In genomic region chr6:91514737-91515362, GRCm38 (mm10) we compare ENCODE assay signal across 7 mouse cellular contexts. TPM values are rescaled to one million over a fixed set of nuclear protein-coding genes. Genes with fewer than 3 reads are reported as not detected.
A peak's percentile ranks its signal among the peaks of the same experiment; 100 is the strongest.
DNase-seq lines count a peak whose midpoint lies in the region; ATAC-seq and TF ChIP-seq lines count a peak whose summit lies in the region.

No protein-coding gene starts in this region.

- DNase-seq in spleen, adult 2 months (ENCODE audit: low read depth in 1 of 2, low spot score in 2 of 2): peak in 1 of 2 experiments; percentile 5
- no peak for DNase-seq in spleen, postnatal 10 days (ENCODE audit: low spot score in 2 of 2)
- no peak for DNase-seq in embryonic facial prominence, embryonic 14.5 days (ENCODE audit: low spot score)
- DNase-seq in left cerebral cortex, postnatal 10 days (ENCODE audit: extremely low spot score in 1 of 2, low spot score in 2 of 2): no peak
- DNase-seq in layer of hippocampus, adult 18-20 months (ENCODE audit: low spot score in 2 of 2): no peak

- H3K36me3 ChIP-seq in spleen, adult 2 months (ENCODE audit: control insufficient read depth, insufficient read depth, low read length): peaks cover 13% of the 10 kb centered on the region
- peaks cover 36% of the 10 kb centered on the region for H3K36me3 ChIP-seq in embryonic facial prominence, embryonic 14.5 days (ENCODE audit: control insufficient read depth, insufficient read depth, low read length)
- peaks cover 36% of the 10 kb centered on the region for H3K36me3 ChIP-seq in limb, embryonic 12.5 days

- no peak for TF ChIP-seq POLR2A in spleen, adult 2 months (IDR thresholded peaks at IDR 0.05; ENCODE audit: low read depth, low read length)
- TF ChIP-seq POLR2A in olfactory bulb, adult 2 months (IDR thresholded peaks at IDR 0.05; ENCODE audit: insufficient read depth, low read depth, low read length): no peak

- peaks cover 7% of the 10 kb centered on the region; the same call in 1 of the 2 replicates for H3K4me1 ChIP-seq in spleen, adult 2 months (ENCODE audit: control insufficient read depth, insufficient read depth, insufficient read length)
- H3K4me1 ChIP-seq in embryonic facial prominence, embryonic 14.5 days (ENCODE audit: control insufficient read depth, insufficient read depth, low read length): peaks cover 19% of the 10 kb centered on the region
- peaks cover 19% of the 10 kb centered on the region for H3K4me1 ChIP-seq in limb, embryonic 12.5 days (replicated peaks)
- H3K4me1 ChIP-seq in olfactory bulb, adult 2 months (ENCODE audit: control insufficient read depth, insufficient read depth, low read length): peaks cover 3% of the 10 kb centered on the region; the same call in 1 of the 2 replicates

- WGBS in spleen, adult 2 months: 9% methylated on average over 10 of the region's 10 CpGs
- WGBS in embryonic facial prominence, embryonic 14.5 days: 22% methylated on average over 10 of the region's 10 CpGs
- 24% methylated on average over 10 of the region's 10 CpGs for WGBS in limb, embryonic 12.5 days
- 32% methylated on average over 10 of the region's 10 CpGs for WGBS in olfactory bulb, adult 2 months

- 0 out of 2 replicates have a peak overlapping the region, but pooled peaks have one; percentile 75 for H3K27ac ChIP-seq in spleen, adult 2 months (ENCODE audit: insufficient read depth, low read length)
- H3K27ac ChIP-seq in embryonic facial prominence, embryonic 14.5 days (replicated peaks; ENCODE audit: low read depth, low read length): no peak overlapping the region
- H3K27ac ChIP-seq in limb, embryonic 12.5 days: no peak overlapping the region; the same call in 1 of the 2 replicates
- 0 out of 2 replicates have a peak overlapping the region, but pooled peaks have one; percentile 10 for H3K27ac ChIP-seq in olfactory bulb, adult 2 months (ENCODE audit: insufficient read depth, low read depth, low read length)

- H3K4me2 ChIP-seq in embryonic facial prominence, embryonic 14.5 days (ENCODE audit: low read depth, low read length): peak overlapping the region; percentile 78
- peak overlapping the region; percentile 65 for H3K4me2 ChIP-seq in limb, embryonic 12.5 days

- H3K27me3 ChIP-seq in spleen, adult 2 months (ENCODE audit: control insufficient read depth, insufficient read depth, low read length): no peaks in the 10 kb centered on the region
- no peaks in the 10 kb centered on the region for H3K27me3 ChIP-seq in embryonic facial prominence, embryonic 14.5 days (replicated peaks; ENCODE audit: control insufficient read depth, insufficient read depth, low read length)
- H3K27me3 ChIP-seq in limb, embryonic 12.5 days: no peaks in the 10 kb centered on the region

- TF ChIP-seq CTCF in spleen, adult 2 months (IDR thresholded peaks at IDR 0.05; ENCODE audit: extremely low read depth, insufficient read depth, insufficient read length, insufficient replicate concordance): no peak
- TF ChIP-seq CTCF in olfactory bulb, adult 2 months (IDR thresholded peaks at IDR 0.05; ENCODE audit: insufficient read depth, low read depth, low read length): no peak

- H3K9ac ChIP-seq in embryonic facial prominence, embryonic 14.5 days (ENCODE audit: low read depth, low read length): peak overlapping the region; percentile 69
- H3K9ac ChIP-seq in limb, embryonic 12.5 days (replicated peaks): peak overlapping the region; percentile 79

- no peak for ATAC-seq in embryonic facial prominence, embryonic 14.5 days (ENCODE audit: low read depth)
- ATAC-seq in limb, embryonic 12.5 days (ENCODE audit: insufficient number of reproducible peaks, insufficient read depth, low FRiP score, low TSS enrichment, low read depth): no peak

- peak overlapping the region; percentile 93 for H3K4me3 ChIP-seq in spleen, adult 2 months (ENCODE audit: extremely low read depth, insufficient read depth, insufficient read length)
- peak overlapping the region; percentile 64 for H3K4me3 ChIP-seq in embryonic facial prominence, embryonic 14.5 days (ENCODE audit: low read depth, low read length)
- H3K4me3 ChIP-seq in limb, embryonic 12.5 days (replicated peaks): peak overlapping the region; percentile 83
- peak overlapping the region; percentile 72 for H3K4me3 ChIP-seq in olfactory bulb, adult 2 months (ENCODE audit: insufficient read depth, low read depth, low read length)

- intact Hi-C loops in left cerebral cortex, postnatal 10 days (cut with DNase I): no loop called here

- H3K9me3 ChIP-seq in embryonic facial prominence, embryonic 14.5 days (ENCODE audit: control insufficient read depth, low read length): no peaks in the 10 kb centered on the region
- H3K9me3 ChIP-seq in limb, embryonic 12.5 days: no peaks in the 10 kb centered on the region

RNA-seq across cellular contexts. Expression of gene Xpc, which starts 0.8 kb away (rescaled TPM):
- 6.9 and 7.5 TPM in 2 replicates for polyA plus RNA-seq in spleen, adult 2 months (2012; rRNA removed)
- polyA plus RNA-seq in embryonic facial prominence, embryonic 14.5 days (2014; fragmentation: Nextera tagmentation; extraction: Ambion mirVana): 12.4 and 15.6 TPM in 2 replicates
- polyA plus RNA-seq in limb, embryonic 12.5 days (2016; fragmentation: Nextera tagmentation; extraction: Ambion mirVana): 26.3 and 26.4 TPM in 2 replicates
- not detected in 2 replicates for polyA plus RNA-seq in olfactory bulb, adult 2 months (2012; ENCODE audit: insufficient read depth, insufficient read length, low replicate concordance, missing spikeins)
- 10 to 100 TPM in 1 of 2 experiments, 1 to 10 TPM in 1; 10.0 to 10.3 TPM for total RNA-seq in left cerebral cortex, postnatal 10 days (2021)
- 10 to 100 TPM; 11.8 to 14.6 TPM for total RNA-seq in layer of hippocampus, adult 18-20 months (2021)

RNA-seq across cellular contexts. Expression of gene Lsm3, which starts 0.9 kb away (rescaled TPM):
- 10.5 and 11.0 TPM in 2 replicates for polyA plus RNA-seq in spleen, adult 2 months (2012; rRNA removed)
- 223 and 228 TPM in 2 replicates for polyA plus RNA-seq in embryonic facial prominence, embryonic 14.5 days (2014; fragmentation: Nextera tagmentation; extraction: Ambion mirVana)
- 344 and 347 TPM in 2 replicates for polyA plus RNA-seq in limb, embryonic 12.5 days (2016; fragmentation: Nextera tagmentation; extraction: Ambion mirVana)
- polyA plus RNA-seq in olfactory bulb, adult 2 months (2012; ENCODE audit: insufficient read depth, insufficient read length, low replicate concordance, missing spikeins): not detected in 2 replicates
- 10 to 100 TPM; 44.2 to 49.7 TPM for total RNA-seq in left cerebral cortex, postnatal 10 days (2021)
- 10 to 100 TPM; 32.6 to 40.6 TPM for total RNA-seq in layer of hippocampus, adult 18-20 months (2021)

RNA-seq across cellular contexts. Expression of gene Tmem43, which starts 41.3 kb away (rescaled TPM):
- polyA plus RNA-seq in spleen, adult 2 months (2012; rRNA removed): 22.8 and 26.6 TPM in 2 replicates
- 68.2 and 69.5 TPM in 2 replicates for polyA plus RNA-seq in embryonic facial prominence, embryonic 14.5 days (2014; fragmentation: Nextera tagmentation; extraction: Ambion mirVana)
- 54.0 and 58.1 TPM in 2 replicates for polyA plus RNA-seq in limb, embryonic 12.5 days (2016; fragmentation: Nextera tagmentation; extraction: Ambion mirVana)
- polyA plus RNA-seq in olfactory bulb, adult 2 months (2012; ENCODE audit: insufficient read depth, insufficient read length, low replicate concordance, missing spikeins): not detected in 2 replicates
- total RNA-seq in left cerebral cortex, postnatal 10 days (2021): 10 to 100 TPM; 26.5 to 30.9 TPM
- total RNA-seq in layer of hippocampus, adult 18-20 months (2021): 10 to 100 TPM; 25.9 to 27.4 TPM

RNA-seq across cellular contexts. Expression of gene Chchd4, which starts 41.5 kb away (rescaled TPM):
- polyA plus RNA-seq in spleen, adult 2 months (2012; rRNA removed): 2.3 and 2.7 TPM in 2 replicates
- 22.7 and 24.8 TPM in 2 replicates for polyA plus RNA-seq in embryonic facial prominence, embryonic 14.5 days (2014; fragmentation: Nextera tagmentation; extraction: Ambion mirVana)
- polyA plus RNA-seq in limb, embryonic 12.5 days (2016; fragmentation: Nextera tagmentation; extraction: Ambion mirVana): 20.0 and 21.1 TPM in 2 replicates
- not detected in 2 replicates for polyA plus RNA-seq in olfactory bulb, adult 2 months (2012; ENCODE audit: insufficient read depth, insufficient read length, low replicate concordance, missing spikeins)
- total RNA-seq in left cerebral cortex, postnatal 10 days (2021): 10 to 100 TPM; 19.3 to 19.7 TPM
- total RNA-seq in layer of hippocampus, adult 18-20 months (2021): 10 to 100 TPM; 19.9 to 21.6 TPM

Comparison
In these comparisons a context has a peak if more than half of its experiments do, and no peak if none do; other contexts are left out.
1. H3K27ac ChIP-seq: peak in spleen, adult 2 months (single experiment) and olfactory bulb, adult 2 months (single experiment); none in embryonic facial prominence, embryonic 14.5 days (single experiment) and limb, embryonic 12.5 days (single experiment).
2. RNA of gene Lsm3, which starts 0.9 kb away (polyA plus RNA-seq): 344 to 347 TPM in limb, embryonic 12.5 days and 223 to 228 TPM in embryonic facial prominence, embryonic 14.5 days; 10.5 to 11.0 TPM in spleen, adult 2 months and not detected in olfactory bulb, adult 2 months; every median in the first group is over 10 times any median in the second.
3. Peak in every context shown above with its lines, with median percentiles within 50 percentile points of each other: H3K4me3 ChIP-seq.